Mouse (Mus musculus) liver, postnatal 0 days (tissue): ENCODE measurements around the gene Gabarap.

Source experiments
- CTCF ChIP-seq: sonication (generic); IDR thresholded peaks from 2 replicates; pipeline ENCODE4 v1.5.1; 2016; ENCODE audit warnings: antibody characterized with exemption, low read depth
- EP300 ChIP-seq: IDR thresholded peaks from 2 replicates; pipeline ENCODE4 v1.6.1; 2016; ENCODE audit warnings: antibody characterized with exemption, low read depth, mild to moderate bottlenecking

DNA sequence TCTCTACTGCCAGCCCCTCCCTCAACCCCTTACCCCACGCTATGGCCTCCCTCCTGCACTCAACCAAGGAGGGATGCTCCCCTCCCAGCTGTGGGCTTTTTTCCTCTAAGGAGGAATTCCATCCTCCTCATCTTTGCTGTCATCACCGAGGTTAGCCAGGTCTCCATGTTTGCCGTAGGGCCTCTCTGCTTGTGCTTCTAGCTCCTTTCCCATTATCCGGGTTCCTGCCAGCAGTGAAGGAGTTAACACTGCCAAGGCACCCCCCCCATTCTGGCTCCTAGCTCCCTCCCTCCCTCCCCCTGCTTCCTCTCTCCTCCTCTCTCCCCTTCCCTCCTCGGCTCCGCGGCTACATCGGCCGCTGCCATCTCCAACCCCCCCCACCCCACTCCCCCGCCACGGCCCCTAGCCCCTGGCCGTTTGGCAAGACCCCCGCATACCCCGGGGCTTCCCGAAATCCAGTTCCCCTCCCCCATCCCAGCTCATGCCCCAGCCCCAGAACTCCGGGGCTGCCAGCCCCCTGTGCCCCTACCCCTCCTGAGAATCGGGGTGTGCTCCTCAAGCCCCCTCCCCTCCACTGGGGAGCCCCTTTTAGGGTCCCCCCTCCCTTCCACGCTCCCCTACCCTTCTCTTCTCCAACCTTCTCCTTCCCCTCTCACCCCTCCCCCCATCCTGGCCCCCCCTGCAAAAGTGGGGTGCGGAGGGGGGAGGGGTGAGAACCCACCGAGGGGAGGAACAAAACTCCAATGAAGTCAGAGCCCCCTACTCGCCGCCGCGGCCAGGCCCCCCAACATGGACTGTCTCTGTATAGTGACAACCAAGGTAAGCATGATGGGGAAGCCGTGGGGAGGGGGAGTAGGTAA lies 27.4 kb downstream of the Gabarap start:
- TF ChIP-seq CTCF (no peak), EP300 (no peak)
